Mouse (Mus musculus): ENCODE measurements around the gene Fam222a. TPM values are rescaled to one million over a fixed set of nuclear protein-coding genes. Genes with fewer than 3 reads are reported as not detected.

The Fam222a gene
- polyA plus RNA-seq, 1 experiment from 2014 or later = 8.3 TPM

- H3K9ac ChIP-seq = no peak overlapping the region
- no peak overlapping the region for H3K4me2 ChIP-seq
- no peaks in the 10 kb centered on the region for H3K27me3 ChIP-seq
- H3K9me3 ChIP-seq = no peaks in the 10 kb centered on the region
- WGBS = 44% methylated on average over 6 of the region's 6 CpGs
- no peak overlapping the region for H3K27ac ChIP-seq (replicated peaks)
- H3K4me1 ChIP-seq (replicated peaks) = no peaks in the 10 kb centered on the region
- H3K4me3 ChIP-seq = no peak overlapping the region
- H3K36me3 ChIP-seq = no peaks in the 10 kb centered on the region
- no peak for ATAC-seq (ENCODE audit: low FRiP score, low read depth)
Observed at GRCm38 (mm10) chr5:114620305-114620704, 52.5 kb downstream of the Fam222a start.

GRCm38 (mm10) chr5:114625590-114625989, 57.8 kb downstream of the Fam222a start:
- 21% methylated on average over 3 of the region's 3 CpGs for WGBS
- no peak overlapping the region for H3K9ac ChIP-seq
- no peak overlapping the region for H3K4me3 ChIP-seq
- no peaks in the 10 kb centered on the region for H3K4me1 ChIP-seq (replicated peaks)
- no peaks in the 10 kb centered on the region for H3K9me3 ChIP-seq
- H3K4me2 ChIP-seq = no peak overlapping the region
- H3K27me3 ChIP-seq = no peaks in the 10 kb centered on the region
- ATAC-seq (ENCODE audit: low FRiP score, low read depth) = no peak
- no peaks in the 10 kb centered on the region for H3K36me3 ChIP-seq
- no peak overlapping the region for H3K27ac ChIP-seq (replicated peaks)

- no peak overlapping the region for H3K4me2 ChIP-seq
- no peaks in the 10 kb centered on the region for H3K36me3 ChIP-seq
- ATAC-seq (ENCODE audit: low FRiP score, low read depth) = no peak
- no peaks in the 10 kb centered on the region for H3K27me3 ChIP-seq
- H3K27ac ChIP-seq (replicated peaks) = no peak overlapping the region
- H3K9me3 ChIP-seq = no peaks in the 10 kb centered on the region
- WGBS = 46% methylated on average over 2 of the region's 2 CpGs
- H3K4me3 ChIP-seq = no peak overlapping the region
- H3K4me1 ChIP-seq (replicated peaks) = no peaks in the 10 kb centered on the region
- H3K9ac ChIP-seq = no peak overlapping the region
Observed at GRCm38 (mm10) chr5:114631336-114631735, 63.5 kb downstream of the Fam222a start.

- Histone ChIP-seq H3K27me3 (no peaks in the 10 kb centered on the region), H3K4me2 (no peak overlapping the region), H3K9me3 (no peaks in the 10 kb centered on the region), H3K4me3 (no peak overlapping the region), H3K36me3 (no peaks in the 10 kb centered on the region), H3K27ac (replicated peaks) (no peak overlapping the region), H3K9ac (no peak overlapping the region), H3K4me1 (replicated peaks) (peaks cover 12% of the 10 kb centered on the region; the same call in 1 of the 2 replicates)
- no peak for ATAC-seq (ENCODE audit: low FRiP score, low read depth)
- 81% methylated on average over 25 of the region's 25 CpGs for WGBS
Observed at GRCm38 (mm10) chr5:114636091-114636490, 68.3 kb downstream of the Fam222a start.

- H3K9ac ChIP-seq = peak overlapping the region; percentile 28; the same call in 1 of the 2 replicates
- H3K9me3 ChIP-seq = no peaks in the 10 kb centered on the region
- peaks cover 12% of the 10 kb centered on the region; the same call in 1 of the 2 replicates for H3K4me1 ChIP-seq (replicated peaks)
- ATAC-seq (ENCODE audit: low FRiP score, low read depth) = peak; percentile 81
- no peaks in the 10 kb centered on the region for H3K27me3 ChIP-seq
- 15% methylated on average over 22 of the region's 22 CpGs for WGBS
- no peaks in the 10 kb centered on the region for H3K36me3 ChIP-seq
- peak overlapping the region; percentile 56 for H3K4me2 ChIP-seq
- no peak overlapping the region for H3K27ac ChIP-seq (replicated peaks)
- H3K4me3 ChIP-seq = peak overlapping the region; percentile 18; the same call in 1 of the 2 replicates
Observed at GRCm38 (mm10) chr5:114638769-114639644, 71.2 kb downstream of the Fam222a start.

DNA sequence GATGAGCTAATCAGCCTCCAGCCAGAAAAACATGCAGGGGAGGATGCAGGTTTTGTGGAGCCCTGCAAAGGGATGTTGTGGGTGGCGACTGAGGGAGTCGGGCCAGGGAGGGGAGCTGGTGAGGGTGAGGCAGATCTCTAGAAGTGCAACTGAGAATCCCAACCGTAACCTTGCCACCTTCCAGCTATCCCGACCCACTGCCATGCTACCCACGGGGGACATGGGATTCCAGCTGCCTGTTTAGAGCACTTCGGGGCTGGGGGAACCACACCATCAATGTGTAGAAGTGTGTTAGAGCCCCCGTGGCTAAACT, 71.8 kb downstream of the Fam222a start:
- no peaks in the 10 kb centered on the region for H3K27me3 ChIP-seq
- H3K4me2 ChIP-seq = peak overlapping the region; percentile 56
- peak; percentile 33; the same call in 1 of the 2 replicates for ATAC-seq (ENCODE audit: low FRiP score, low read depth)
- no peak overlapping the region for H3K27ac ChIP-seq (replicated peaks)
- WGBS = 34% methylated on average over 7 of the region's 7 CpGs
- peaks cover 12% of the 10 kb centered on the region; the same call in 1 of the 2 replicates for H3K4me1 ChIP-seq (replicated peaks)
- no peaks in the 10 kb centered on the region for H3K36me3 ChIP-seq
- H3K9me3 ChIP-seq = no peaks in the 10 kb centered on the region
- no peak overlapping the region for H3K4me3 ChIP-seq
- H3K9ac ChIP-seq = no peak overlapping the region

GRCm38 (mm10) chr5:114640809-114641208, 73.0 kb downstream of the Fam222a start:
- no peaks in the 10 kb centered on the region for H3K36me3 ChIP-seq
- no peak overlapping the region for H3K9ac ChIP-seq
- H3K27me3 ChIP-seq = no peaks in the 10 kb centered on the region
- H3K4me1 ChIP-seq (replicated peaks) = peaks cover 12% of the 10 kb centered on the region; the same call in 1 of the 2 replicates
- no peaks in the 10 kb centered on the region for H3K9me3 ChIP-seq
- no peak overlapping the region for H3K27ac ChIP-seq (replicated peaks)
- ATAC-seq (ENCODE audit: low FRiP score, low read depth) = no peak
- H3K4me3 ChIP-seq = no peak overlapping the region
- 76% methylated on average over 10 of the region's 10 CpGs for WGBS
- no peak overlapping the region for H3K4me2 ChIP-seq

DNA sequence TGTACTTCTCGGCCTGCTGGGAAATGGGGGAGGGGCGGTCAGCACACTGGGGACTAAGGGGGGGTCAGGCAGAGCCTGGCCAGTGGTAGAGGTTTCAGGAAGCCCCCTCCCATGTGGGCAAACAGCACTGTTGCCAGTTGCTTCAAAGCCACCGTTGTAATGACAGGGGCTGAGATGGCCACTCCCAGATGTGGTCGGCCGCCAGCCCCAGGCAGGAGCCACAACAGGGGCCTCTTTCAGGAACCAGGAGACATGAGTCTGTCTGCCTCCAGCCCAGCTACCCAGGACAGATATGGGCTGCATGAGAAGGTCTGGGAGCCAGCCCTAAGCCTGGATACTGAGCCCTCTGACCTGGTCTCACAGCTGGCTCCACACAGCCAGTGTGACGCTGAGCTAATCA, 77.1 kb downstream of the Fam222a start:
- no peaks in the 10 kb centered on the region for H3K9me3 ChIP-seq
- 71% methylated on average over 6 of the region's 6 CpGs for WGBS
- 0 out of 2 replicates have a peak, but pooled peaks cover 2% of the 10 kb centered on the region for H3K27me3 ChIP-seq
- no peak for ATAC-seq (ENCODE audit: low FRiP score, low read depth)
- no peak overlapping the region for H3K9ac ChIP-seq
- no peak overlapping the region for H3K4me3 ChIP-seq
- H3K27ac ChIP-seq (replicated peaks) = no peak overlapping the region
- H3K4me1 ChIP-seq (replicated peaks) = peaks cover 10% of the 10 kb centered on the region
- no peak overlapping the region for H3K4me2 ChIP-seq
- H3K36me3 ChIP-seq = no peaks in the 10 kb centered on the region

GRCm38 (mm10) chr5:114645916-114646315, 78.1 kb downstream of the Fam222a start:
- 83% methylated on average over 5 of the region's 5 CpGs for WGBS
- Histone ChIP-seq H3K9me3 (no peaks in the 10 kb centered on the region), H3K4me1 (replicated peaks) (peaks cover 16% of the 10 kb centered on the region), H3K36me3 (no peaks in the 10 kb centered on the region), H3K4me2 (no peak overlapping the region), H3K9ac (no peak overlapping the region), H3K4me3 (no peak overlapping the region), H3K27me3 (0 out of 2 replicates have a peak, but pooled peaks cover 2% of the 10 kb centered on the region), H3K27ac (replicated peaks) (no peak overlapping the region)
- ATAC-seq (ENCODE audit: low FRiP score, low read depth) = no peak

DNA sequence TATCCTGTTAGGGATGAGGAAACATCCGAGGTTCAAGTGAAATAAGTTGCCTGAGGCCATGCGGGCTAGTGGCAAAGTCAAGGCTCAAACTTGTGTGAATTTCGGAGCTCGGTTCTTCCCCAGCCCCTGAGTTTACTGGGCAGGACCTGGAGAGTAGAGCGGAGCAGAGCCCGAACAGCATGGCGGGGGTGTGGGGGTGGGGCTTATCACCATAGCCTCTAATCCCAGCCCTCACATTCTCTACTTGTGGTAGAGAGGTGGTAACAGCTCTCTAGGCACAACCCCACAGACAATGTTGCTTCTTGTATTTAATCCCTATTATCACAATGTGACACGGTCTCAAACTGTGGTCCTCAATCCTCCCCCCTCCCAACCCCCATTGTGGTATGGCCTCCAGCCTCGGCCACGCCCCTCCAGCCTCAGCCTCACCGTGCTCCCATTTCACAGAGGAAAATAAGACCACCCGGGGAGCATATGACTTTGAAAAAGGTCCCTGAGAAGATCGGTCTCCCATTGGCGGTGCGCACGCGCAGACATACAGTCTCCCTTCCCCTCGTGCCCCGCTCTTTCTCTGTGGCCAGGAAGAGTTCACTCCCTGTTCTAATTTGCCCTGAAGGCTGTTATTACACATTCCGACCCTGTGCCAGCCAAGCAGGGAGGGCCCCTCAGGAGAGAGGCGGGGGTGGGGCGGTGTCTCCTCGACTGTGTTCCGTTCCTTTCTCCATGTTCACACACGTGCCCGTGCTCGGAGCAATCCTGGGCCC, 79.6 kb downstream of the Fam222a start:
- Histone ChIP-seq H3K36me3 (no peaks in the 10 kb centered on the region), H3K9ac (peak overlapping the region; percentile 20; the same call in 1 of the 2 replicates), H3K4me3 (peak overlapping the region; percentile 32), H3K4me1 (replicated peaks) (peaks cover 20% of the 10 kb centered on the region), H3K27ac (replicated peaks) (no peak overlapping the region), H3K9me3 (no peaks in the 10 kb centered on the region), H3K27me3 (0 out of 2 replicates have a peak, but pooled peaks cover 2% of the 10 kb centered on the region), H3K4me2 (peak overlapping the region; percentile 62)
- peak; percentile 51 for ATAC-seq (ENCODE audit: low FRiP score, low read depth)
- 1% methylated on average over 27 of the region's 27 CpGs for WGBS

GRCm38 (mm10) chr5:114648728-114649311, 81.0 kb downstream of the Fam222a start:
- H3K36me3 ChIP-seq = no peaks in the 10 kb centered on the region
- H3K9ac ChIP-seq = no peak overlapping the region
- WGBS = 77% methylated on average over 11 of the region's 11 CpGs
- H3K27me3 ChIP-seq = 0 out of 2 replicates have a peak, but pooled peaks cover 2% of the 10 kb centered on the region
- no peaks in the 10 kb centered on the region for H3K9me3 ChIP-seq
- ATAC-seq (ENCODE audit: low FRiP score, low read depth) = no peak
- no peak overlapping the region for H3K27ac ChIP-seq (replicated peaks)
- H3K4me1 ChIP-seq (replicated peaks) = peaks cover 20% of the 10 kb centered on the region
- H3K4me2 ChIP-seq = no peak overlapping the region
- H3K4me3 ChIP-seq = no peak overlapping the region

DNA sequence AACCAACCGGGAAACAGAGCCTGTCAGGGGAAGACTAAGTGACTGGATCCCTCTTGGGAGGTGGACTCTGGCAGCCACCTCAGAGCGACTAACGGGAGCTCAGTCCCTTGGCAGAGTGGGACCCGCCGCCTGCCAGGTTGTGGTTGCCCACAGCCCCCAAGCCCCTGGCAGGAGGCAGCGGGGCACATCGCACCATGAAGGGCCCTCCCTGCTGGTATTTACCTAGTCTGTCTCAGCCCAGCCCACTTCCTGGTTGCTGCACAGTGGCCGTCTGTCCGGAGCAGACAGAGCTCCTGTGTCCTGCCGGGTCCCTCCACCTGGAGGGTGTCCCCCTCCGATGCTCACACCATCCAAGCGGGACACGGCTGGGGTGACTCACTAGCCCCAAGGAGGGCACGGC, 83.2 kb downstream of the Fam222a start:
- Histone ChIP-seq H3K27me3 (peaks cover 8% of the 10 kb centered on the region), H3K9me3 (no peaks in the 10 kb centered on the region), H3K4me3 (no peak overlapping the region), H3K9ac (no peak overlapping the region), H3K4me2 (no peak overlapping the region), H3K36me3 (no peaks in the 10 kb centered on the region), H3K4me1 (replicated peaks) (peaks cover 20% of the 10 kb centered on the region), H3K27ac (replicated peaks) (no peak overlapping the region)
- ATAC-seq (ENCODE audit: low FRiP score, low read depth) = no peak
- 43% methylated on average over 14 of the region's 14 CpGs for WGBS
